Mouse (Mus musculus) spleen, adult 12 weeks (tissue): ENCODE measurements around the gene Sapcd2.
A peak's percentile ranks its signal among the peaks of the same experiment; 100 is the strongest.
"Not testable (repeated sequence)": the region's sequence is repeated elsewhere in the genome, so short reads cannot be mapped to it uniquely, and the experiment has no call there.

ENCODE experiments used
- DNase-seq: peaks from one replicate; pipeline ENCODE4 v3.0.0; 2022; ENCODE audit warnings: low spot score

Gene Sapcd2

DNA sequence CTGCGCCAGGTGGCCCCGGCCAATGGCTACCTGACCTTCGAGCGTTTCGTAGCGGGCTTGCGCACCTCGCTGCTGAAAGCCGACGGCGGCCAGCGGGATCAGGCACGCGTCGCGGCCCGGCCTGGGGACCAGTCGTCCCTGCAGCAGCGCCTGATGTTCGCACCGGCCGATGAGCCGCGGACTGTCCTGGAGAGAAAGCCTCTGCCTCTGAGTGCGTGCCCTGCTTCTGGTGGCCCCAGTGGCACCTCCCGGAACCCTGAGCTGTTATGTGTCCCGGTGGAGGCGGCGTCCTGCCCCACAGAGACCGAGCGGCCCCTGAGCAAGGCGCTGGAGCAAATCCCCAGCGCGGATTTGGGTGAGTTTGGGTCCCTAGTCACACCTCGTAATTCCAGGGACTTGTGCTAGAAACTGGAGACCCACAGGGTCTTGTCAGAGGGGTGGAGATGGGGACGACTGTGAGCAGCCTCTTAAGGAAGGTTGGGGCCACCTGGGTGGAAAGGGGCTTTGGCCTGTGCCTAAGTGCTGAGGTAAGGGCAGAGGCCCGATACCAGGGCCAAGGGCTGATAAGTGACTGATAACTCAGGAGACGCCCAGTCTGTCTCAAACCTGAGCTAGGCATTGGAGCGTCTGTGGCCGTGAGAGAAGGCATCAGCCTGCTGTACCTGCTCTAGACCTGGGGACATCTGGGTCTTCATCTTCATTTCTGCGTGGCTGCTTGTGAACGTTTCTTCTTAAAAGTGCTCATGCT is 697 bp downstream of the Sapcd2 start:
- no peak for DNase-seq

DNA sequence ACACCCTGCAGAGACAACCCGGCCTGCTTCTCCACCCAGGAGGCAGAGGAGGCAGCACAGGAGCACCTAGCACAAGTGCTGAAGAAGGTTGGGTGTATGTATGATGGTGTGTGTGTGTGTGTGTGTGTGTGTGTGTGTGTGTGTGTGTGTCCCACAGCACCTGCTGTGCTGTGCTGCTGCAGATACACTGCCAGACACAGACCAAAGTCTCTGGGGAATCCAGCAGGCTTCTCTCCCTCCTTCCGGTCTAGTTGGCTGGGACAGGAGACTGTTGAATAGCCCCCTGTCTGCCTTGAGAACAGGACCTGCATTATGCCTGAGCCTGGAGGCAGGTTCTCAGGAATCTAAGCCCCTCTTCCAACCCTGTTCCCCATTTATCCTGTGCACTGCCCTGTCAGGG is 1.3 kb downstream of the Sapcd2 start:
- DNase-seq: no peak

DNA sequence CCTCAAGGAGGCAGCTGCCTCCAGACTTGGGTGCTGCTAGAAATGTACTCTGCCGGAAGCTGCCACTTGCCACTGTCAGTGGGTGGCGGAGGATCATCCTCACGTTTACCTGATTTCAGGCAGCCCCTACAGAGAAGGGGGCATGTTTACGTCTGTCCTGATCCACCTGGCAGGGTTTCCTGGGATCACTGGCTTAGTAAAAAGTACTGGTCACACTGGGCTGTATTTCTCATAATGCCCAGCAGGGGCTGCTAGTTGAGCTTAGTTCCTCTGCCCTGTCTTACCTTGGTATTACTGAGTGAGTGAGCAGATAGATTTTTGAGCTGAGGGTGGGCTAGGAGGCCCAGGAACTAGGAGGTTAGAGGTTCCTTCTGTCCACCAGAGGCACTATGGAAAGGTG is 4.5 kb downstream of the Sapcd2 start:
- no peak for DNase-seq

DNA sequence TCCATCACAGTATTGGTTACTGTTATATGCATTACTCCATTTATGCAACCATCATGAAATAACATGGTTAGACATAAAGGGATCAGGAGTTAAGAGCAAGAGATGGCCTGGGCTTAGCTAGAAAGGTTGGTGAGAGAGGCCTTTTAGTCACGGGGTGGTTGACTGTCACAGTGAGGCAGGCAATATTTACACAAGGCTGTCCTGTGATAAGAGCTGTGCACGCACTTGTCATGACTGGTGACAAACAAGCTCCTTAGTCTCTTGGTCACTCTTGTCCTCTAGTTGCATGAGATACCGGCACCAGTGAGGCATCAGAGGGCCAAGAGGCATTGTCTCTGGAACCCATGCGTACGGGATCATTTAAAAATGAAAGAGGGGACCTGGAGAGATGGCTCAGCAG is 12.4 kb downstream of the Sapcd2 start:
- DNase-seq: no peak

DNA sequence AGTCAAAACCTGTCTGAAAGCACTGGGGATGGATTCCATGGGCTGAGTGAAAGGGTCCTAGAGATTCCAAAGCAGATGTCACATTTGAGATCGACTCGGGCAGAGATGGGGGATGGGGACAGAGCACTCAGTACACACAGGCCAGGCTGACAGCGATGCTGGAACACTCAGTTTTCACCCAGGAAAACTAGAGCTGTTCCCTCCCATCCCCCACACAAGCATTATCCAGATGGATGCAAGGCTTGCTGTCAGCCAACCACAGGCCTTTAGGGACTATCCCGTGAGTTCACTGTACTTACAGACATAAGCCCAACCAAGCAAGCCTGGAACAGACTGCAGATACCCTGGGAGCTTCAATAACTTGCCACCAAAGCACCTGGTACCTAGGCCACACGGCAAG is 19.1 kb downstream of the Sapcd2 start:
- DNase-seq: no peak

DNA sequence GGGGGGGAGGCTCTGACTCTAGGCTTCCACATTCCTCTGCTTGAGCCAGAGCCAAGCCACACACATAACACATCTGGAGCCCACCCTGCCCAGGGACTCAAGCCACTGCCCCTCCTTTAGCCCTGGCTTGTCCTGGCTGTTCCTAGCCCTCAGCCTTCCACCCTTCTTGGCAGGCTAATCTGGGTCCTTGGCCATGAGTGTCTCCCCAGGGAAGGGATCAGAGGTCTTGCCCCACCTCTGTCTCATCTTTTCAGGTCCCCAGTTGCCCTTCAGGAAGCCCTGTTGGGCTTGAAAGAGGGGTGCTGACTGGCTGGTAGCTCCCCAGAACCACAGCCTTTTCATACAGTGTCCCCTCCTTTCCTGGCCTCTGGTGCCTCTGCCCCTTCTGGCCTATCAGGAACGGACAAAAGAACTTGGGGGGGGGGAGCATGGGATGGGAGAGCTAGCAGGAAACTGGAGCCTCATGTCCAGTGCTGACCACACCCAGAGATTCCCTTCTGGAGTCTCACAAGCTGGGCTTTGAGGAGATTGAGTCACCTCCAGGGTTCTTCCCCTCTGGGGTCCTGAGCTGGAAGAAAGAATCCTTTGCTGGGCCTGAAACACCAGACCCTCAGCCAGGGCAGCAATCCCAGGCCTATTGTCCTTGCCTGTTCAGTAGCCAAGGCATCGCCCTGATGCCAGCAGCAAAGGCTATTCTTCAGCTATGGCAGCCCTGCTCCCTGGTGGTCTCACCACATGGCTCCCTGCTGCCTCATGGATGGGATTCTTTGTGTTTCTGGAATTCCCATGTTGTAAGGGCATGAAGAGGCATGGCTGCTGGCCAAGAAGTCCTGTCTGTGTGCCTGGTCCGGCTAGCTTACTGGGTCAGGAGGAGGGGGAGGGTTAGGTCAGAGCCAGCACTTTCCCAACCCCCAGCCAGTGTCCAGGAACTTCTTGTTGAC is 22.4 kb downstream of the Sapcd2 start:
- no peak for DNase-seq

DNA sequence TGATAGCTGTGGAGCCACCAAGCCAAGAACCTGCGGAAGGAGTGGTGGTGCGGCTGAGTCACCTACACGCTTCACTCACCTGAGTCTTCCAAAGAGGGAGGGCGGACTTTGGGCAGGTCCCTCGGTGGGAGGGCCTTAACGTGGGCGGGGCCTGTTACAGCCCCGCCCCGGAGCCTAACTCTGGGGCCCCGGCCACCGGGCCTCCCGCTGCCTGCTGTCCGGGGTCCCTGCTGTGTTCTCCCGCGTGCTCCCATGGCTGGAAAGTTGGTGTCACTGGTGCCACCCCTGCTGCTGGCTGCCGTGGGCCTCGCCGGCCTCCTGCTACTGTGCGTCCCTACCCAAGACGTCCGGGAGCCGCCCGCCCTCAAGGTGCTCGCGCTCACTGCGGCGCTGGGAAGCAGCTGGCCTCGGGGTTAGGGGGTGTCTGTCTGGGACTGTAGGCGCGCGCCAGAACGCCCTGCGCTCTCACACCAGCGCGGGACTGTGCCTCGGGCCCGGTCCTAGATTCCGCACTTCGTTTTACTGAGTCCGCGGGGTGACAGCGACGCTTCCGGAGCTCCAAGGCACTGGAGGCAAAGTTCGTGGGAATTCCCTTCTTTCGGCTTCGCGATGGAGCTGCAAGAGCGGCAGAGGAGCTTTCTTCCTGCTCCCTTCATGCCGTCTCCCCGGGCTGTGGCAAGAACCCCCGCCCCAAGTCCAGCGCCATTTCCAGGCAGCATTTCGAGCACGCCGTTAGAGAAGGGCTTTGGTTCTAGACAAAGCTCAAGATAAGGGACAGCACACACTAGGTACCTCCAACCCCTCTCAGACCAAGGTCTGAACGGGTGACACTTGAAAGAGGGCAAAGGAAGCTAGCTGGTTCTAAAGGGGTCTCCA is 23.8 kb downstream of the Sapcd2 start, which contains the start of gene Entpd2:
Entpd2 (plus strand) TSS at position 154 of the 876 bp plus-strand sequence.
- DNase-seq: no peak

DNA sequence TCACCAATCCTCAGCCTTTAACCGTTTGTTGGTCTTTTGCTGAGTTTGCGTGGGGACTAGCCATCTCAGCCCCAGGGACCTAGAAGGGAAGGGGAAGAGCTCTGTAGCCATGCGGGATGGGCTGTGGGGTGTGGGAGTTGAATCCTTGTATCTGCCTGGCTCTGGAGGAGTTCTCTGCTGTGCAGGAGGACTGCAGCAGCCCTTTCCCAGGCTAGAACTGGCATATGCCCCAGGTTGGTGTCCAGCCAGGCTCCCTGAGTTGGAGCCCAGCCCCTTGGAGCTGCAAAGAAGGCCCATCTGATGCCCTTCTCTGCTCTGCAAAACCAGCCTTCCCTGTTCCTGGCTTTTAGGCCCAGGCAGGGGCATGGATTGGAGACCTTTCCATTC is 24.5 kb downstream of the Sapcd2 start:
- DNase-seq: no peak

DNA sequence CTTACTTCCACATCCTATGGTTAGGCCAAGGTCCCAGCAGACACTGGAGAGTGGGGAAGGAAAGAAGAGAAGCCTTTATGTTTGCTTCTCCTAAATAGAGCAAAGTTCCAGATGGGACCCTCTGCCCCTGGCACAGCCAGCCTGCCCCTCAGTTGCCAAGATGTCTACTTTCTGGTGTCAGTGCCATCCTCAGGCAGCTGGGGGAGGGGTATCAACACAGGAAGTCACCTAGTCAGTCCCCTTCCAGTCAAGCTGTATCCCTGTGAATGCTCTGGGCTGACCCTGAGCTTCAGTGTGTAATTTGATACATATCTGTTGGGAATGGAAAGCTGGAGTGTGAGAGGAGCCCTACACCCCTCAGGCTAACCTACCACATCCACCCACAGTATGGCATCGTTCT is 24.9 kb downstream of the Sapcd2 start:
- DNase-seq: no peak

DNA sequence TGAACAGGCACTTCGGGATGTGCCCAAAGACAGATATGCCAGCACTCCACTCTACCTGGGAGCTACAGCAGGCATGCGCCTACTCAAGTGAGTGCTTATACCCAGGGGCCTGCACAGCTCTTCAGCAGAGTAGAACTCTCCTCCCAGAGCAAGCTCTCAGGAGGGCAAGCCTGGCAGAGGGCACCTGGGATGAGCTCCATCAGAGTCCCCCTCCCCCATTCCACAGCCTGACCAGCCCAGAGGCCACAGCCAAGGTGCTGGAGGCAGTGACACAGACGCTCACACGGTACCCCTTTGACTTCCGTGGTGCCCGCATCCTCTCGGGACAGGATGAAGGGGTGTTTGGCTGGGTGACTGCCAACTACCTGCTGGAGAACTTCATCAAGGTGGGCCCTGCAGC is 25.9 kb downstream of the Sapcd2 start:
- DNase-seq: no peak

DNA sequence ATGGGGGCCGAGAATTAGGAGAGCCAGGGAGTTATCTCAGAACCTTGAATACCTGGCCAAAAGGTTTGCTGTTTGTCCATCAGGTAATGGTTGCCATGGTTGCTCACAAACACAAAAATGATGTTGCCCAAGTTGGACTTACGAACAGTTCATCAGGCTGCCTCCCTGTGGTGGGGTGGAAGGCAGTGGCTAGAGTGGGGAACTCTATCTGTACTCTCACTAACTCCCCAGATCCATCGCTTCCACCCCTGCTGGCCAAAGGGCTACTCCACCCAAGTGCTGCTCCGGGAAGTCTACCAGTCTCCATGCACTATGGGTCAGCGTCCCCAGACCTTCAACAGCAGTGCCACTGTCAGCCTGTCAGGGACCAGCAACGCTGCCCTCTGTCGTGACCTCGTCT is 26.9 kb downstream of the Sapcd2 start, which contains the start of gene Npdc1:
Npdc1 (plus strand) TSS at position 301 of the 400 bp plus-strand sequence.
- no peak for DNase-seq

DNA sequence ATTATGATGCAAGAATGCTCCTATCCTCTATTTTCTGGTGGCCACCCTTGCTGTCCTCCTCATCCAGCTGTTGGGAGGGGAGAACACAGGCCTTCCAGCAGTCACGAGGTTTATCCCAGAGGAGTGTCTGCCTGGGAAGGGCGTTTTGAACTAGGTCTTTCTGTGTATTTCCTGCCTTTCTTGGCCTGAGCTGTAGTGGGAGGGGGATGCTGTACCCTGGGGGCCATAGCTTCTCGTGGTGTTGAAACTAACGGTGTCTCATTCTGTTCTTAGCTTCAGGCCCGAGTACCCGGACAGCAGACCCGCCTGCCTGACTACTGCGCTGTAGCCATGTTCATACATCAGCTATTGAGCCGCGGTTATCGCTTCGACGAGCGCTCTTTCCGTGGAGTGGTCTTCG is 28.2 kb downstream of the Sapcd2 start:
- no peak for DNase-seq

DNA sequence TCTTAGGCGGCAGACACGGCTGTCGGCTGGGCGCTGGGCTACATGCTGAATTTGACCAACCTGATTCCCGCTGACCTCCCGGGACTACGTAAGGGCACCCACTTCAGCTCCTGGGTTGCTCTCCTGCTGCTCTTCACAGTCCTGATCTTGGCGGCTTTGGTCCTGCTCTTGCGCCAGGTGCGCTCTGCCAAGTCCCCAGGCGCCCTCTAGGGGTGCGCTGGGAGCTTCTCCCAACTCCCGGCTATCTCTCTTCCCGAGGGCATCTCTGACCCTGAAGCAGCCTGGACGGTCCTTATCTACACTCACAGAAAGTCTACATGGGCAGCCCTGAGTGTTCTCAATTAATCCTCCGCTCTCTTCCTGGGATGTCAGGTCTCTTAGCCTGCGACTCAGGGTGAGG is 28.6 kb downstream of the Sapcd2 start:
- DNase-seq: no peak

DNA sequence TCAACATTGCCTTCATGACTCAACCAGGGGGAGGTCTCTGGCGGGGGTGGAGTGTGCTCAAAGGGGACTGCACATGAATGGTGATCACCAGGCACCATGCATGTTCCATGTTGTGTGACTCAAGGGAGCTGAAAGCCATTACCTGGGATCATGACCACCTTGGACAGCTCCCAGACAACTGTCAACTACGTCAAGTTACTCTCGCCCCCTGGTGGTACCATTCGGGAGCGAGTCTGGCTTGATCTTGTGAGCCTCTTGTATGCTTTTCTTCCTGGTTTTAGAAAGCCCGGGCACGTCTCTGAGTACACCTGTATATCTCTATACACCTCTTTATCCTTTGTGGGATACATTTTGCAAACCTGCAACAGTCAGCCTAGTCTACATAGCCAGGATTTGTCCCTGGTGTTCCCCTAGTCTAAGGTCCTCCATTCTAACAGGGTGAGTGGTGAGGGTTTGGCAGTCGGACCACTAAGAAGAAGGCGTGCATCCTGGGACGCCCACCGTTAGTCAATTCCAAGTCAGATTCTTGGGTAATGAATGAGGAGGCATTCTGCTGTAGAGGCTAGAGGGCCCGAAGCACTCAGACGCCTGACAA is 30.4 kb downstream of the Sapcd2 start:
- peak; percentile 64 for DNase-seq

DNA sequence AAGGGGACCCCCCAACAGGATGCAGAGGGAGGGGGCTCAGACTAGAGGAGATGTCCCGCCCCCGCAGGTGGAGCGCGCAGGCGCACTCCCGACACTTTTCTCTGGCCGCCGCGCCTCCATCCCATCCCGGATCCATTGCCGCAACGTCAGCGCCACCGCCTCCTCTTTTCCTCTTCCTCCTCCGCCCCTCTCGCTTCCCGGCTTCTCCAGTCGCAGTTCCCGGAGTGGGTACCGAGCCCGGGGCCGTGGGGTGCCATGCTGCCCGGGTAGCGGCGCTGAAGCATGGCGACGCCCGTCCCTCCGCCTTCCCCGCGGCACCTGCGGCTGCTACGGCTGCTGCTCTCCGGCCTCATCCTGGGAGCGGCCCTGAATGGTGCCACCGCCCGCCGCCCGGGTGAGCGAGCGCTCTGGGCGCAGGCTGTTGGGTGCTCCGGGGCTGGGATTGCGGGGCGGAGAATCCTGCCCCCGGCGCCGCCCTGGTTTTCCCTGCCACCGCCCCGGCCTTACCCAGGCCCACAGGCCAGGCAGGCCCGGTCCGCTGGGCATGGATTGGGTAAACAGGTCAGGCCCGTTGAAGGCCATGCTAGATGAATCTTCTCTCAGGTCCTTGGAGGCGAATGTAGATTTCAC is 31.0 kb downstream of the Sapcd2 start:
- no peak for DNase-seq

DNA sequence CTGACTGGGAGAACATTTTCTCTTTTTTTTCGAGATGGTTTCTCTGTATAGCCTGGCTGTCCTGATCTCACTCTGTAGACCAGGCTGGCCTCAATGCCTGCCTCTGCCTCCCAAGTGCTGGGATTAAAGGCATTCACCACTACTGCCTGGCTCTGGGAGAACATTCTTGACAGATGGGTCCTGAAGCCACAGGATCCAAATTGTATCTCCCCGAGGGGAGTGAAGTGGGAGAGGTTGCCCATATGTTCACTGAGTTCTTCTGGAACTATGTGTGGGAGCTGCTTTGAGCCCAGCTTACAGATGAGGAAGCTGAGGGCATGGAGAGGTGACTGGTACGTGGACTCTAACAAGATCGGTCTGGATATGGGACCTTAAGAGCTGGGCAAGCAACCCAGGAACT is 31.9 kb downstream of the Sapcd2 start:
- DNase-seq: no peak

DNA sequence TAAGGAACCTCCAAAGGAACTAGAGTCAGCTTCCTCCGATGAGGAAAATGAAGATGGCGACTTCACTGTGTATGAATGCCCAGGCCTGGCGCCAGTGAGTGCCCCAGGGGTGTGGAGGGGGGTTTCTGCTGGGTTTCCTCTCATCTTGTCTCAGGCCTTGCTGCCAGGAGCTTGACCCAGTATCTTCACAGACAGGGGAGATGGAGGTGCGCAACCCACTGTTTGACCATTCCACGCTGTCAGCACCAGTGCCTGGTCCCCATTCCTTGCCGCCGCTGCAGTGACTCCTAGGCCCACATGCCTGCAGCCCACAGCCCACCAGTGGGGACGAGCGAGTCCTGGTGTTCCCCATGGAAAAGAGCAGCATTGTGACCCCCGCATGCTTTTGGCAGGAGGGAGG is 36.8 kb downstream of the Sapcd2 start:
- DNase-seq: no peak

DNA sequence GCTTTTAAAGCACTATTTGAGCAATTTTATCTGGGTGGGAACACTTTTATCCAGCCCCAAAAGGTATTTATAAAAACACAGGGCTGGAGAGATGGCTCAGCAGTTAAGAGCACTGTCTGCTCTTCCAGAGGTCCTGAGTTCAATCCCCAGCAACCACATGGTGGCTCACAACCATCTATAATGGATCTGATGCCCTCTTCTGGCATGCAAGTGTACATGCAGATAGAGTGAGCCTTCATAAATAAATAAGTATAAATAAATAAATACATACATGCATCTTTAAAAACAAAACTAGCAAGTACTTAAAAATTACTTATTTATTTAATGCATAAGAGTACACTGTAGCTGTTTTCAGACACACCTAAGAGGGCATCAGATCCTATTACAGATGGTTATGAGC is 41.3 kb downstream of the Sapcd2 start:
- not testable (repeated sequence) for DNase-seq

DNA sequence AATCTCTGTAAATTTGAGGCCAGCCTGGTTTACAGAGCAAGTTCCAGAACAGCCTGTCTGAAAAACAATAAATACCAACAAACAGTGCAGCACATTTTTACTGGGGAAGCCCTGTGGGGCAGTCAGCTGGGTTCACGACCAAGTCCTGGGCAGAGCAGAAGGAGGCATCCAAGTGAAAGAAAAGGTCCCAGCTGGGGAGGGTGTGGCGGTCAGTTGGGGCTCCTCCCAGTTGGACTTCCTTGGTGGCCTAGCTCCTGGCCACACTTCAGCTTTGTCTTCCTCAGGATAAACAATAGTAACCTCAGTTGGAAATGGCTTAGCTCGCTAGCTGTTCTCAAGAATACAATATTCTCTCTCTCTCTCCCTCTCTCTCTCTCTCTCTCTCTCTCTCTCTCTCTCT is 45.3 kb downstream of the Sapcd2 start:
- DNase-seq: no peak

DNA sequence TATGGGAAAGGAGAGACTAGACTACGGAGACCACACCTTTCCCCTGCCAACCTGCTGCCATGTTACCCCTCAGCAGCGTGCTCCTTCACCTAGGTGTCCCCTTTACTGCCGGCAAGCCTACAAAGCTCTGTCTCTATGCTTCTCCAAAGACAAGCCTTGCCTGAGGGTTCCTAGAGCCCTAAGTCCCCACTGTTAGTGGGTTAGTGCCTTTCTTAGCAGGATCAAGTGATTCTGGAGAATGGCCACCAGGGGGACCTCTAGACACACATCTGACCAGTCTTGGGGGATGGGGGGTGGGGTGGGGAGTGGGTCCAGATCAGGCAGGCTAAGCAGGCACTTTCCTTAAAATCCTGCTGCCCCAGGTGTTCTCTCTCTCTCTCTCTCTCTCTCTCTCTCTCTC is 49.8 kb downstream of the Sapcd2 start:
- DNase-seq: no peak
